Mouse (Mus musculus): ENCODE results near the gene Apom. TPM values are rescaled to one million over a fixed set of nuclear protein-coding genes. Genes with fewer than 3 reads are reported as not detected.

The Apom gene
- total and polyA plus RNA-seq, 3 experiments: 0.15 to 0.79 TPM; not detected in 1

- Histone ChIP-seq H3K36me3 (ENCODE audit: control insufficient read depth in 1 of 2, insufficient read depth in 2 of 2, low read length in 2 of 2) (peaks cover 0 to 31% of the 10 kb centered on the region in 2 experiments; a peak in 2 of 4 replicates), H3K27ac (ENCODE audit: control insufficient read depth, low read depth, low read length) (peak overlapping the region; percentile 96), H3K9ac (ENCODE audit: control insufficient read depth, low read depth, low read length, poor library complexity, severe bottlenecking) (peak overlapping the region; percentile 64), H3K4me1 (ENCODE audit: control insufficient read depth in 1 of 2, insufficient read depth in 2 of 2, low read length in 2 of 2) (peaks cover 22 to 36% of the 10 kb centered on the region in 2 experiments), H3K27me3 (ENCODE audit: control insufficient read depth in 1 of 2, insufficient read depth in 2 of 2, low read length in 2 of 2) (no peaks in the 10 kb centered on the region), H3K4me3 (ENCODE audit: control insufficient read depth in 1 of 2, insufficient read depth in 1 of 2, low read depth in 2 of 2, low read length in 2 of 2) (peak overlapping the region; percentile 22), H3K9me3 (replicated peaks; ENCODE audit: insufficient read depth, low read length) (no peaks in the 10 kb centered on the region), H3K79me2 (ENCODE audit: control insufficient read depth, insufficient read depth, low read length, poor library complexity) (no peaks in the 10 kb centered on the region)
- peak; percentile 83 for DNase-seq (ENCODE audit: low read depth, low spot score)
- TF ChIP-seq E2F4 (IDR thresholded peaks at IDR 0.05; ENCODE audit: borderline replicate concordance, low read depth, low read length) (no peak), POLR2AphosphoS2 (IDR thresholded peaks at IDR 0.05; ENCODE audit: low read length) (no peak), MYC (IDR thresholded peaks at IDR 0.05; ENCODE audit: low read depth, low read length) (0 out of 2 replicates have a peak, but pooled peaks have one; percentile 33), JUND (IDR thresholded peaks at IDR 0.05; ENCODE audit: low read depth, low read length) (no peak), RAD21 (IDR thresholded peaks at IDR 0.05; ENCODE audit: low read depth, low read length) (peak; percentile 87), RCOR1 (IDR thresholded peaks at IDR 0.05; ENCODE audit: low read depth, low read length) (no peak), MXI1 (IDR thresholded peaks at IDR 0.05; ENCODE audit: low read depth, low read length) (no peak), USF1 (IDR thresholded peaks at IDR 0.05; ENCODE audit: low read depth, low read length) (no peak), ZC3H11A (IDR thresholded peaks at IDR 0.05; ENCODE audit: low read depth, low read length) (peak; percentile 85), POLR2A (IDR thresholded peaks at IDR 0.05; ENCODE audit: control insufficient read depth in 1 of 2, insufficient read depth in 1 of 2, low read depth in 1 of 2, low read length in 2 of 2, poor library complexity in 1 of 2) (peak in 1 of 2 experiments; percentile 40; a peak in 1 of 4 replicates), GABPA (IDR thresholded peaks at IDR 0.05; ENCODE audit: low read depth, low read length) (no peak), SIN3A (IDR thresholded peaks at IDR 0.05; ENCODE audit: low read length) (peak; percentile 60; the same call in 1 of the 2 replicates), NRF1 (IDR thresholded peaks at IDR 0.05; ENCODE audit: insufficient read depth, low read depth, low read length, poor library complexity, severe bottlenecking) (no peak), CHD2 (IDR thresholded peaks at IDR 0.05; ENCODE audit: low read length) (no peak), BHLHE40 (IDR thresholded peaks at IDR 0.05; ENCODE audit: borderline replicate concordance, low read depth, low read length) (no peak), ZNF384 (IDR thresholded peaks at IDR 0.05; ENCODE audit: low read depth, low read length) (peak; percentile 93), TAL1 (IDR thresholded peaks at IDR 0.05; ENCODE audit: low read length) (no peak), EP300 (IDR thresholded peaks at IDR 0.05; ENCODE audit: low read depth in 1 of 2, low read length in 2 of 2) (no peak), CHD1 (IDR thresholded peaks at IDR 0.05; ENCODE audit: low read depth, low read length) (no peak; the same call in 1 of the 2 replicates), MYB (IDR thresholded peaks at IDR 0.05; ENCODE audit: low read depth, low read length) (no peak), POLR2AphosphoS5 (IDR thresholded peaks at IDR 0.05; ENCODE audit: borderline replicate concordance, low read depth, low read length) (no peak), HCFC1 (IDR thresholded peaks at IDR 0.05; ENCODE audit: low read depth, low read length) (peak; percentile 52; the same call in 1 of the 2 replicates), KAT2A (conservative IDR thresholded peaks at IDR 0.05; ENCODE audit: low read depth, low read length) (no peak), TCF12 (IDR thresholded peaks at IDR 0.05; ENCODE audit: low read depth, low read length) (peak; percentile 12; the same call in 1 of the 2 replicates), MAX (IDR thresholded peaks at IDR 0.05; ENCODE audit: low read length) (no peak), ZKSCAN1 (IDR thresholded peaks at IDR 0.05; ENCODE audit: low read depth, low read length) (no peak), UBTF (IDR thresholded peaks at IDR 0.05; ENCODE audit: borderline replicate concordance, insufficient read depth, low read depth, low read length) (no peak), CTCF (IDR thresholded peaks at IDR 0.05 in 2 of 3, conservative IDR thresholded peaks at IDR 0.05 in 1 of 3; ENCODE audit: control insufficient read depth in 1 of 3, insufficient read depth in 1 of 3, low read depth in 2 of 3, low read length in 3 of 3, poor library complexity in 1 of 3, severe bottlenecking in 1 of 3) (peak; percentile 56 to 92 (median 82)), ELF1 (IDR thresholded peaks at IDR 0.05; ENCODE audit: low read depth, low read length) (no peak), TBP (IDR thresholded peaks at IDR 0.05; ENCODE audit: low read depth, low read length) (no peak), GATA1 (IDR thresholded peaks at IDR 0.05; ENCODE audit: low read depth, low read length) (no peak), ZMIZ1 (IDR thresholded peaks at IDR 0.05; ENCODE audit: low read depth, low read length) (no peak), USF2 (IDR thresholded peaks at IDR 0.05; ENCODE audit: borderline replicate concordance in 1 of 2, insufficient read depth in 1 of 2, low read depth in 1 of 2, low read length in 2 of 2) (no peak), MAZ (IDR thresholded peaks at IDR 0.05; ENCODE audit: low read depth, low read length) (peak; percentile 60; the same call in 1 of the 2 replicates), ETS1 (IDR thresholded peaks at IDR 0.05; ENCODE audit: low read depth, low read length) (peak; percentile 32; the same call in 1 of the 2 replicates), MAFK (IDR thresholded peaks at IDR 0.05; ENCODE audit: borderline replicate concordance, low read depth, low read length) (no peak), NELFE (IDR thresholded peaks at IDR 0.05; ENCODE audit: low read depth, low read length) (no peak)
Observed at GRCm38 (mm10) chr17:35105740-35106389, 26.0 kb downstream of the Apom start.
